Mouse (Mus musculus): ENCODE measurements at regions not wholly inside any gene's neighbourhood (a gene's known extent, or its start where the extent isn't known, plus 50 kb on each side); places are given as distances from the start of the nearest gene placed in this dataset.

- TF ChIP-seq CTCF (IDR thresholded peaks at IDR 0.05; ENCODE audit: extremely low read depth, insufficient read depth, insufficient read length, insufficient replicate concordance) (no peak), POLR2A (IDR thresholded peaks at IDR 0.05; ENCODE audit: low read depth, low read length) (no peak)
Observed at GRCm38 (mm10) chr5:105974576-105975177, 98.3 kb downstream of the Zfp326 start.

Measured in spleen, adult 2 months (tissue).